Mouse (Mus musculus) thymus, adult 2 months (tissue): ENCODE results near the gene Sertad4.

Source experiments
- CTCF ChIP-seq: fragments of 200-500 bp; IDR thresholded peaks from 2 replicates; pipeline ENCODE4 v1.5.1; 2012; ENCODE audit warnings: mild to moderate bottlenecking, control low read depth, low read length, moderate library complexity, borderline replicate concordance; ENCODE audit not compliant: control insufficient read depth, poor library complexity, insufficient read depth; ENCODE audit errors: extremely low read depth
- POLR2A ChIP-seq: fragments of 200-500 bp; IDR thresholded peaks from 2 replicates; pipeline ENCODE4 v1.6.1; 2012; ENCODE audit warnings: mild to moderate bottlenecking, low read length, control low read depth, moderate library complexity; ENCODE audit not compliant: control insufficient read depth, poor library complexity, insufficient read depth; ENCODE audit errors: extremely low read depth

- no peak for TF ChIP-seq CTCF
- TF ChIP-seq POLR2A: no peak
Observed at GRCm38 (mm10) chr1:192800338-192800737, 55.2 kb downstream of the Sertad4 start.
